Mouse (Mus musculus) limb, embryonic 12.5 days (tissue): Measurements from ENCODE around the gene Appl2. TPM values are rescaled to one million over a fixed set of nuclear protein-coding genes. Genes with fewer than 3 reads are reported as not detected.

Experiments
- ATAC-seq: fragments of 200-750 bp; cut with Nextera tagmentation; 2 replicates; pipeline ENCODE4 v1.8.0; 2017; ENCODE audit warnings: low read depth, moderate TSS enrichment; ENCODE audit not compliant: insufficient number of reproducible peaks, insufficient read depth, low FRiP score, low TSS enrichment
- H3K27ac ChIP-seq: fragments of 300-500 bp; sonication (generic); 2 replicates; pipeline ENCODE4 v1.5.1; 2016; ENCODE audit warnings: mild to moderate bottlenecking, moderate library complexity
- H3K27me3 ChIP-seq: fragments of 300-500 bp; sonication (generic); 2 replicates; pipeline ENCODE4 v1.6.1; 2016; ENCODE audit warnings: mild to moderate bottlenecking, moderate library complexity
- H3K36me3 ChIP-seq: fragments of 300-500 bp; sonication (generic); 2 replicates; pipeline ENCODE4 v1.6.1; 2016; ENCODE audit warnings: mild to moderate bottlenecking, moderate library complexity
- H3K4me1 ChIP-seq: fragments of 300-500 bp; sonication (generic); replicated peaks from 2 replicates; pipeline ENCODE4 v1.6.1; 2016
- H3K4me2 ChIP-seq: fragments of 300-500 bp; sonication (generic); 2 replicates; pipeline ENCODE4 v1.6.1; 2016; ENCODE audit warnings: mild to moderate bottlenecking, moderate library complexity
- H3K4me3 ChIP-seq: fragments of 300-500 bp; sonication (generic); replicated peaks from 2 replicates; pipeline ENCODE4 v1.5.1; 2016; ENCODE audit warnings: mild to moderate bottlenecking
- H3K9ac ChIP-seq: fragments of 300-500 bp; sonication (generic); replicated peaks from 2 replicates; pipeline ENCODE4 v1.6.1; 2016; ENCODE audit warnings: mild to moderate bottlenecking, moderate library complexity
- H3K9me3 ChIP-seq: fragments of 300-500 bp; sonication (generic); 2 replicates; pipeline ENCODE4 v1.6.1; 2016; ENCODE audit warnings: mild to moderate bottlenecking, moderate library complexity
- WGBS: fragments of 180-500 bp; shearing (Covaris S2); methylation state at CpG from one replicate; pipeline ENCODE4 v1.1.7; 2016; 5-methylcytosine and 5-hydroxymethylcytosine counted together
- polyA plus RNA-seq: library from polyadenylated mRNA; unstranded; fragments of >200 nt; fragmentation: Nextera tagmentation; extraction: Ambion mirVana; gene quantifications from 2 replicates; pipeline ENCODE4 v1.2.1, GENCODE M21; 2016

Gene Appl2
- polyA plus RNA-seq, 1 experiment from 2014 or later = 74.0 TPM

GRCm38 (mm10) chr10:83646351-83646885 is 2.1 kb downstream of the Appl2 start:
- H3K9ac ChIP-seq = no peak overlapping the region
- no peak overlapping the region for H3K27ac ChIP-seq
- 91% methylated on average over 7 of the region's 7 CpGs for WGBS
- no peaks in the 10 kb centered on the region for H3K36me3 ChIP-seq
- H3K4me2 ChIP-seq = no peak overlapping the region
- no peak for ATAC-seq
- no peaks in the 10 kb centered on the region for H3K27me3 ChIP-seq
- H3K9me3 ChIP-seq = no peaks in the 10 kb centered on the region
- peaks cover 17% of the 10 kb centered on the region for H3K4me1 ChIP-seq
- H3K4me3 ChIP-seq = no peak overlapping the region

GRCm38 (mm10) chr10:83645716-83645990 is 2.9 kb downstream of the Appl2 start:
- no peaks in the 10 kb centered on the region for H3K9me3 ChIP-seq
- H3K36me3 ChIP-seq = peaks cover 6% of the 10 kb centered on the region; the same call in 1 of the 2 replicates
- H3K27me3 ChIP-seq = no peaks in the 10 kb centered on the region
- H3K4me2 ChIP-seq = no peak overlapping the region
- ATAC-seq = no peak
- no peak overlapping the region for H3K27ac ChIP-seq
- H3K4me1 ChIP-seq = peaks cover 17% of the 10 kb centered on the region
- H3K4me3 ChIP-seq = no peak overlapping the region
- H3K9ac ChIP-seq = no peak overlapping the region
- 95% methylated on average over 3 of the region's 3 CpGs for WGBS

- no peak overlapping the region for H3K9ac ChIP-seq
- no peak for ATAC-seq
- no peak overlapping the region for H3K4me3 ChIP-seq
- WGBS = 80% methylated on average over 16 of the region's 16 CpGs
- no peaks in the 10 kb centered on the region for H3K9me3 ChIP-seq
- no peak overlapping the region for H3K4me2 ChIP-seq
- peaks cover 17% of the 10 kb centered on the region for H3K4me1 ChIP-seq
- peaks cover 7% of the 10 kb centered on the region; the same call in 1 of the 2 replicates for H3K36me3 ChIP-seq
- no peaks in the 10 kb centered on the region for H3K27me3 ChIP-seq
- peak overlapping the region; percentile 46; the same call in 1 of the 2 replicates for H3K27ac ChIP-seq
Observed at GRCm38 (mm10) chr10:83644865-83645715, 3.4 kb downstream of the Appl2 start.

- H3K27me3 ChIP-seq = no peaks in the 10 kb centered on the region
- H3K4me1 ChIP-seq = peaks cover 17% of the 10 kb centered on the region
- no peak overlapping the region for H3K4me2 ChIP-seq
- ATAC-seq = no peak
- H3K9ac ChIP-seq = no peak overlapping the region
- H3K9me3 ChIP-seq = no peaks in the 10 kb centered on the region
- 86% methylated on average over 8 of the region's 8 CpGs for WGBS
- no peak overlapping the region for H3K4me3 ChIP-seq
- peaks cover 16% of the 10 kb centered on the region; the same call in 1 of the 2 replicates for H3K36me3 ChIP-seq
- no peak overlapping the region for H3K27ac ChIP-seq
Observed at GRCm38 (mm10) chr10:83644167-83644566, 4.4 kb downstream of the Appl2 start.

GRCm38 (mm10) chr10:83641641-83642040 is 6.9 kb downstream of the Appl2 start:
- Histone ChIP-seq H3K27ac (no peak overlapping the region), H3K4me1 (peaks cover 8% of the 10 kb centered on the region; the same call in 1 of the 2 replicates), H3K4me2 (no peak overlapping the region), H3K27me3 (no peaks in the 10 kb centered on the region), H3K4me3 (no peak overlapping the region), H3K9me3 (no peaks in the 10 kb centered on the region), H3K9ac (no peak overlapping the region), H3K36me3 (peaks cover 26% of the 10 kb centered on the region; the same call in 1 of the 2 replicates)
- 80% methylated on average over 3 of the region's 3 CpGs for WGBS
- ATAC-seq = no peak

GRCm38 (mm10) chr10:83639881-83640386 is 8.6 kb downstream of the Appl2 start:
- no peak overlapping the region for H3K4me3 ChIP-seq
- H3K9me3 ChIP-seq = no peaks in the 10 kb centered on the region
- H3K4me2 ChIP-seq = no peak overlapping the region
- WGBS = 93% methylated on average over 10 of the region's 10 CpGs
- H3K9ac ChIP-seq = no peak overlapping the region
- peaks cover 9% of the 10 kb centered on the region for H3K4me1 ChIP-seq
- ATAC-seq = no peak
- peaks cover 26% of the 10 kb centered on the region; the same call in 1 of the 2 replicates for H3K36me3 ChIP-seq
- no peak overlapping the region for H3K27ac ChIP-seq
- H3K27me3 ChIP-seq = no peaks in the 10 kb centered on the region

- peaks cover 34% of the 10 kb centered on the region for H3K36me3 ChIP-seq
- peaks cover 10% of the 10 kb centered on the region for H3K4me1 ChIP-seq
- H3K4me2 ChIP-seq = no peak overlapping the region
- no peak overlapping the region for H3K27ac ChIP-seq
- H3K9me3 ChIP-seq = no peaks in the 10 kb centered on the region
- H3K4me3 ChIP-seq = no peak overlapping the region
- no peak for ATAC-seq
- WGBS = 31% methylated on average over 6 of the region's 6 CpGs
- no peaks in the 10 kb centered on the region for H3K27me3 ChIP-seq
- H3K9ac ChIP-seq = no peak overlapping the region
Observed at GRCm38 (mm10) chr10:83637295-83637694, 11.2 kb downstream of the Appl2 start.

GRCm38 (mm10) chr10:83636191-83636590 is 12.3 kb downstream of the Appl2 start:
- Histone ChIP-seq H3K9ac (no peak overlapping the region), H3K4me1 (peaks cover 10% of the 10 kb centered on the region), H3K27me3 (no peaks in the 10 kb centered on the region), H3K27ac (no peak overlapping the region), H3K4me3 (no peak overlapping the region), H3K9me3 (no peaks in the 10 kb centered on the region), H3K4me2 (no peak overlapping the region), H3K36me3 (peaks cover 43% of the 10 kb centered on the region)
- 93% methylated on average over 2 of the region's 2 CpGs for WGBS
- ATAC-seq = no peak

- no peak overlapping the region for H3K4me3 ChIP-seq
- peaks cover 34% of the 10 kb centered on the region for H3K36me3 ChIP-seq
- H3K27ac ChIP-seq = no peak overlapping the region
- H3K4me2 ChIP-seq = no peak overlapping the region
- H3K9ac ChIP-seq = no peak overlapping the region
- H3K4me1 ChIP-seq = peaks cover 10% of the 10 kb centered on the region
- no peak for ATAC-seq
- H3K27me3 ChIP-seq = no peaks in the 10 kb centered on the region
- no peaks in the 10 kb centered on the region for H3K9me3 ChIP-seq
- 55% methylated on average over 5 of the region's 5 CpGs for WGBS
Observed at GRCm38 (mm10) chr10:83634461-83634860, 14.1 kb downstream of the Appl2 start.

- Histone ChIP-seq H3K36me3 (peaks cover 38% of the 10 kb centered on the region), H3K27me3 (no peaks in the 10 kb centered on the region), H3K9ac (no peak overlapping the region), H3K27ac (no peak overlapping the region), H3K9me3 (no peaks in the 10 kb centered on the region), H3K4me3 (no peak overlapping the region), H3K4me2 (no peak overlapping the region), H3K4me1 (peaks cover 10% of the 10 kb centered on the region)
- ATAC-seq = no peak
- WGBS = 78% methylated on average over 7 of the region's 7 CpGs
Observed at GRCm38 (mm10) chr10:83632806-83633374, 15.6 kb downstream of the Appl2 start.

GRCm38 (mm10) chr10:83631775-83632174 is 16.8 kb downstream of the Appl2 start:
- Histone ChIP-seq H3K27ac (no peak overlapping the region), H3K9ac (no peak overlapping the region), H3K4me2 (no peak overlapping the region), H3K27me3 (no peaks in the 10 kb centered on the region), H3K4me1 (peaks cover 8% of the 10 kb centered on the region), H3K4me3 (no peak overlapping the region), H3K36me3 (peaks cover 41% of the 10 kb centered on the region), H3K9me3 (no peaks in the 10 kb centered on the region)
- whole genome bisulfite sequencing = 88% methylated on average over 10 of the region's 10 CpGs
- ATAC-seq = no peak
